Mouse (Mus musculus) kidney, postnatal 0 days (tissue): ENCODE measurements around the gene Bcl7c. TPM values are rescaled to one million over a fixed set of nuclear protein-coding genes. Genes with fewer than 3 reads are reported as not detected.

Source experiments
- ATAC-seq: fragments of 200-750 bp; cut with Nextera tagmentation; replicated peaks from 2 replicates; pipeline ENCODE4 v1.8.0; 2017; ENCODE audit warnings: low read depth, moderate number of reproducible peaks, moderate TSS enrichment, moderate library complexity; ENCODE audit not compliant: low FRiP score
- DNase-seq: peaks from one replicate; pipeline ENCODE4 v3.0.0-alpha.2; 2016; ENCODE audit warnings: low spot score
- H3K27ac ChIP-seq: fragments of 300-500 bp; sonication (generic); 2 replicates; pipeline ENCODE4 v1.5.1; 2014; ENCODE audit warnings: mild to moderate bottlenecking
- H3K27me3 ChIP-seq: fragments of 300-500 bp; sonication (generic); 2 replicates; pipeline ENCODE4 v1.6.1; 2014; ENCODE audit warnings: low read length, mixed read lengths; ENCODE audit not compliant: insufficient read depth
- H3K36me3 ChIP-seq: fragments of 300-500 bp; sonication (generic); 2 replicates; pipeline ENCODE4 v1.6.1; 2014; ENCODE audit warnings: low read length, mixed read lengths; ENCODE audit not compliant: insufficient read depth
- H3K4me1 ChIP-seq: fragments of 300-500 bp; sonication (generic); replicated peaks from 2 replicates; pipeline ENCODE4 v1.6.1; 2014; ENCODE audit warnings: antibody characterized with exemption, low read length, mixed read lengths; ENCODE audit not compliant: insufficient read depth
- H3K4me2 ChIP-seq: fragments of 300-500 bp; sonication (generic); 2 replicates; pipeline ENCODE4 v1.6.1; 2014; ENCODE audit warnings: mild to moderate bottlenecking, low read length, moderate library complexity, mixed read lengths
- H3K4me3 ChIP-seq: fragments of 300-500 bp; sonication (generic); replicated peaks from 2 replicates; pipeline ENCODE4 v1.5.1; 2014; ENCODE audit warnings: low read depth, low read length
- H3K9ac ChIP-seq: fragments of 300-500 bp; sonication (generic); 2 replicates; pipeline ENCODE4 v1.6.1; 2014; ENCODE audit warnings: low read depth, low read length
- H3K9me3 ChIP-seq: fragments of 300-500 bp; sonication (generic); replicated peaks from 2 replicates; pipeline ENCODE4 v1.6.1; 2016; ENCODE audit warnings: low read length, inconsistent platforms, mixed read lengths
- CTCF ChIP-seq: IDR thresholded peaks from 2 replicates; pipeline ENCODE4 v1.5.1; 2016; ENCODE audit warnings: antibody characterized with exemption, low read depth, mild to moderate bottlenecking, moderate library complexity
- WGBS: fragments of 180-500 bp; shearing (Covaris S2); extraction: QIAGEN DNeasy Blood & Tissue Kit; methylation state at CpG from one replicate; pipeline ENCODE4 v1.1.7; 2014; 5-methylcytosine and 5-hydroxymethylcytosine counted together
- microRNA counts: library from miRNA; unstranded; fragments of <30 nt; microRNA quantifications from one replicate; lab custom pipeline; 2015
- microRNA-seq: library from miRNA; unstranded; fragments of <30 nt; microRNA quantifications from one replicate; pipeline ENCODE4, GENCODE M21; 2016
- polyA plus RNA-seq: library from polyadenylated mRNA; unstranded; fragments of >200 nt; fragmentation: Nextera tagmentation; extraction: Ambion mirVana; gene quantifications from 2 replicates; pipeline ENCODE4 v1.2.1, GENCODE M21; 2015

Gene Bcl7c
- polyA plus RNA-seq, 1 experiment from 2014 or later = 70.9 TPM

GRCm38 (mm10) chr7:127614891-127615843 is 93.6 kb downstream of the Bcl7c start, which contains the start of gene Zfp629:
TSS of gene Zfp629 (minus strand) at chr7:127615797.
- 4% methylated on average over 49 of the region's 50 CpGs for WGBS
- peaks cover 12% of the 10 kb centered on the region for H3K4me1 ChIP-seq
- peak within 1 kb of the TSS; percentile 90 for H3K9ac ChIP-seq
- H3K27me3 ChIP-seq = no peaks in the 10 kb centered on the region
- peak within 1 kb of the TSS; percentile 92 for H3K27ac ChIP-seq
- peaks cover 27% of the 10 kb centered on the region for H3K36me3 ChIP-seq
- DNase-seq (peak; percentile 92), ATAC-seq (peak; percentile 90)
- peak within 1 kb of the TSS; percentile 91 for H3K4me3 ChIP-seq
- H3K9me3 ChIP-seq = no peaks in the 10 kb centered on the region
- H3K4me2 ChIP-seq = peak within 1 kb of the TSS; percentile 85
- TF ChIP-seq CTCF = no peak

GRCm38 (mm10) chr7:127614511-127614890 is 94.2 kb downstream of the Bcl7c start:
- WGBS = 3% methylated on average over 30 of the region's 44 CpGs
- no peaks in the 10 kb centered on the region for H3K9me3 ChIP-seq
- peak overlapping the region; percentile 91 for H3K4me3 ChIP-seq
- TF ChIP-seq CTCF = no peak
- peak overlapping the region; percentile 92 for H3K27ac ChIP-seq
- DNase-seq = peak; percentile 71
- H3K9ac ChIP-seq = peak overlapping the region; percentile 90
- ATAC-seq = peak; percentile 63
- H3K36me3 ChIP-seq = peaks cover 33% of the 10 kb centered on the region
- H3K4me1 ChIP-seq = peaks cover 12% of the 10 kb centered on the region
- H3K4me2 ChIP-seq = peak overlapping the region; percentile 85
- no peaks in the 10 kb centered on the region for H3K27me3 ChIP-seq

- TF ChIP-seq CTCF = no peak
- Histone ChIP-seq H3K9me3 (no peaks in the 10 kb centered on the region), H3K27me3 (no peaks in the 10 kb centered on the region), H3K4me2 (peak overlapping the region; percentile 85), H3K4me3 (peak overlapping the region; percentile 91), H3K9ac (peak overlapping the region; percentile 90), H3K27ac (peak overlapping the region; percentile 92), H3K4me1 (peaks cover 12% of the 10 kb centered on the region), H3K36me3 (peaks cover 37% of the 10 kb centered on the region)
- ATAC-seq (no peak), DNase-seq (no peak)
- 18% methylated on average over 8 of the region's 8 CpGs for WGBS
Observed at GRCm38 (mm10) chr7:127614091-127614490, 94.6 kb downstream of the Bcl7c start.

GRCm38 (mm10) chr7:127613501-127613900 is 95.2 kb downstream of the Bcl7c start:
- H3K4me2 ChIP-seq = peak overlapping the region; percentile 85
- ATAC-seq (no peak), DNase-seq (no peak)
- H3K9me3 ChIP-seq = no peaks in the 10 kb centered on the region
- H3K27me3 ChIP-seq = no peaks in the 10 kb centered on the region
- 75% methylated on average over 8 of the region's 8 CpGs for WGBS
- TF ChIP-seq CTCF = no peak
- H3K36me3 ChIP-seq = peaks cover 42% of the 10 kb centered on the region
- peaks cover 12% of the 10 kb centered on the region for H3K4me1 ChIP-seq
- H3K27ac ChIP-seq = no peak overlapping the region
- 0 out of 2 replicates have a peak overlapping the region, but pooled peaks have one; percentile 91 for H3K4me3 ChIP-seq
- peak overlapping the region; percentile 90 for H3K9ac ChIP-seq

GRCm38 (mm10) chr7:127611561-127611960 is 97.2 kb downstream of the Bcl7c start:
- H3K36me3 ChIP-seq = peaks cover 52% of the 10 kb centered on the region
- no peak overlapping the region for H3K27ac ChIP-seq
- no peak overlapping the region for H3K4me2 ChIP-seq
- H3K4me1 ChIP-seq = peaks cover 12% of the 10 kb centered on the region
- no peak overlapping the region for H3K4me3 ChIP-seq
- ATAC-seq (no peak), DNase-seq (no peak)
- H3K9ac ChIP-seq = no peak overlapping the region
- H3K27me3 ChIP-seq = no peaks in the 10 kb centered on the region
- no peak for TF ChIP-seq CTCF
- WGBS = 96% methylated on average over 26 of the region's 26 CpGs
- no peaks in the 10 kb centered on the region for H3K9me3 ChIP-seq

MicroRNAs within 50 kb of the gene (microRNA counts, 519-probe panel; counts per million panel counts)
- 330 counts per million, percentile 68 among the panel's probes with 10 or more counts for microRNA mmu-miR-762 (lab: Ali Mortazavi, UCI)

Small RNA genes within 50 kb of the gene (microRNA-seq; reads per million reads assigned to microRNA genes)
- gene Mir762 = not detected

Other genes starting within 250 kb of the Bcl7c start
- gene Prr14, start 249.3 kb downstream of the Bcl7c start, polyA plus RNA-seq = 37.1 and 37.5 TPM in 2 replicates
- 8.7 and 8.8 TPM in 2 replicates for gene Fbrs, start 229.7 kb downstream of the Bcl7c start, polyA plus RNA-seq
- gene Srcap, start 196.9 kb downstream of the Bcl7c start, polyA plus RNA-seq = 19.2 and 24.1 TPM in 2 replicates
- gene Gm42715, start 189.3 kb downstream of the Bcl7c start, polyA plus RNA-seq = 10.9 and 11.4 TPM in 2 replicates
- gene Tmem265, start 147.5 kb downstream of the Bcl7c start, polyA plus RNA-seq = 4.9 and 6.8 TPM in 2 replicates
- 28.8 and 32.2 TPM in 2 replicates for gene Phkg2, start 135.6 kb downstream of the Bcl7c start, polyA plus RNA-seq
- gene Ccdc189, start 120.3 kb downstream of the Bcl7c start, polyA plus RNA-seq = 16.5 and 17.1 TPM in 2 replicates
- gene Rnf40, start 120.2 kb downstream of the Bcl7c start, polyA plus RNA-seq = 32.4 and 35.3 TPM in 2 replicates
- gene Zfp629, start 93.1 kb downstream of the Bcl7c start, polyA plus RNA-seq = 12.5 and 12.9 TPM in 2 replicates
- 14.5 and 15.9 TPM in 2 replicates for gene Ctf1, start 3.8 kb upstream of the Bcl7c start, polyA plus RNA-seq
- gene Ctf2, start 23.2 kb upstream of the Bcl7c start, polyA plus RNA-seq = 0.08 TPM in 1 of 2 replicates, not detected in the other
- 2.8 and 3.5 TPM in 2 replicates for gene Fbxl19, start 35.6 kb upstream of the Bcl7c start, polyA plus RNA-seq
- gene Orai3, start 60.9 kb upstream of the Bcl7c start, polyA plus RNA-seq = 27.2 and 30.1 TPM in 2 replicates
- 15.6 and 17.9 TPM in 2 replicates for gene Setd1a, start 67.7 kb upstream of the Bcl7c start, polyA plus RNA-seq
- gene Gm49388, start 76.7 kb upstream of the Bcl7c start, polyA plus RNA-seq = not detected in 2 replicates
- gene Hsd3b7, start 91.7 kb upstream of the Bcl7c start, polyA plus RNA-seq = 28.3 and 28.8 TPM in 2 replicates
- 39.1 and 42.6 TPM in 2 replicates for gene Stx4a, start 115.4 kb upstream of the Bcl7c start, polyA plus RNA-seq
- 1.1 and 1.6 TPM in 2 replicates for gene Stx1b, start 115.6 kb upstream of the Bcl7c start, polyA plus RNA-seq
- 7.4 and 7.5 TPM in 2 replicates for gene Zfp646, start 167.3 kb upstream of the Bcl7c start, polyA plus RNA-seq
- 12.5 and 13.3 TPM in 2 replicates for gene Zfp668, start 167.9 kb upstream of the Bcl7c start, polyA plus RNA-seq
- 8.8 and 9.3 TPM in 2 replicates for gene Prss53, start 182.0 kb upstream of the Bcl7c start, polyA plus RNA-seq
- gene Gm21974, start 186.5 kb upstream of the Bcl7c start, polyA plus RNA-seq = not detected in 2 replicates
- gene Vkorc1, start 186.7 kb upstream of the Bcl7c start, polyA plus RNA-seq = 162 and 165 TPM in 2 replicates
- 120 and 125 TPM in 2 replicates for gene Bckdk, start 195.1 kb upstream of the Bcl7c start, polyA plus RNA-seq
- gene Kat8, start 203.6 kb upstream of the Bcl7c start, polyA plus RNA-seq = 30.9 and 32.2 TPM in 2 replicates
- 125 and 139 TPM in 2 replicates for gene Prss8, start 221.2 kb upstream of the Bcl7c start, polyA plus RNA-seq
- 11.7 and 13.0 TPM in 2 replicates for gene Prss36, start 237.8 kb upstream of the Bcl7c start, polyA plus RNA-seq